Mouse (Mus musculus) ZHBTc4 (cell line): ENCODE measurements around the gene Gm10251.
"Not testable (repeated sequence)": the region's sequence is repeated elsewhere in the genome, so short reads cannot be mapped to it uniquely, and the experiment has no call there.

Experiments
- DNase-seq: peaks from one replicate; pipeline ENCODE4 v3.0.0-alpha.2; 2011; ENCODE audit warnings: low read depth, low spot score

Gene Gm10251

DNA sequence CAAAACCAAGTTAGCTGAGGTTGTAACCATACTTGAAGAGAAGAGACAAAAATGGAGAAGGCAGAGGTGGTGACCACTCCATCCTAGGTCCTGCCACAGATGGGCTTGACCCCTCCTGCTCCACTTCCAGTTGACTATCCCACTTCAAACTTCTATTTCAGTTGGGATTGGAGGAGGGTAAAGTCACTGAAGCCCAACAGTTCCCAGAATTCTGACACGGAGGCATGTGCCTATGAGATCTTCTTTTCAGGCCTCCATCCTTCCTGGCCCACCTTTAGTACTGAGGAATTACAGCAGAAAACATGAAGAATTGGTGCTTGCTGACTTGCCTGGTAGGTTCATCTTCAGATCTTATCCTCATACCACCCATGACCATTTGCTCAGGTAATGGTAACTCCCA is at the start of gene Gm10251:
Gm10251 (minus strand) TSS at position 101 of the 400 bp plus-strand sequence.
- DNase-seq, result not testable (repeated sequence)

DNA sequence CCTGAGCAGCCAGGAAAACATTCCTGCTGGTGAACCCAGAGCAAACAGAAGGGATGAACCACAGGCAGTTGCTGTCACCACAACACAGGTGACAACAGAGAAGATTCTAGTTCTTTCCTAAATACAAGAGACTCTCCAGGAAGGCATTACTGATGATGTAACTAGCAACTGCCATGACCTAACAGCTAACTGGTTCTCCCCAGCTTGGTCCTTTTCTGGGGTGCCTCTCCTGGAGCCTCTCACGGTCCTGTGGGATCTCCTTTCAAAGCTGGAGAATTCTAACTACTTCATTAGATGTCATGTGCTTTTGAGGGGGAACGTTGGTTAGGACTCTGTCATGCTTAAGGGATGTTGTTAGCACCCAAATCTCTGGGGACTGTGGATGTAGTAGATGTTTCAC is 36.2 kb upstream of the Gm10251 start, which contains the start of gene Gm8050:
Gm8050 (minus strand) TSS at position 101 of the 400 bp plus-strand sequence.
- DNase-seq, result not testable (repeated sequence)

DNA sequence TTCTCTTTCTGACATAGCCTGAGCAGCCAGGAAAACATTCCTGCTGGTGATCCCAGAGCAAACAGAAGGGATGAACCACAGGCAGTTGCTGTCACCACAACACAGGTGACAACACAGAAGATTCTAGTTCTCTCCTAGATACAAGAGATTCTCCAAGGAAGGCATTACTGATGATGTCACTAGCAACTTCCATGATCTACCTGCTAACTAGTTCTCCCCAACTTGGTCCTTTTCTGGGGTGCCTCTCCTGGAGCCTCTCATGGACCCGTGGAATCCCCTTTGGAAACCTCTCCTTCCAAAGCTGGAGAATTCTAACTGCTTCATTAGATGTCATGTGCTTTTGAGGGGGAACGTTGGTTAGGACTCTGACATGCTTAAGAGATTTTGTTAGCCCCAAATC is 61.7 kb downstream of the Gm10251 start, which contains the start of gene Gm3460:
Gm3460 (minus strand) TSS at position 101 of the 400 bp plus-strand sequence.
- not testable (repeated sequence) for DNase-seq

DNA sequence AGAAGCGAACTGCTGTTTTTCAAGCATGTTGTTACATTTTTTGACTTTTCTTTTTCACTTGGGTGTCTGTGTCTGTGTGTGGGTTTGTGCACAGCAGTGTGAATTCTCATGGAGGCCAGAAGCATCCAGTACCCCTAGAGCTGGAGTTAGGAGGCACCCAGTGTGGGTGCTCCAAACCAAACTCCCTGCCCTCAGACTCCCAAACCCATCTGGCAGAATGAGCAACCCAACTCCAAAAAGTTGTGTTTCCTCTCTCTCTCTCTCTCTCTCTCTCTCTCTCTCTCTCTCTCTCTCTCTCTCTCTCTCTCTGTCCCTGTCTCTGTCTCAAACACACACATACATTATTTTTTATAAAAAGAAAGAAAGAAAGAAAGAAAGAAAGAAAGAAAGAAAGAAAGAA is 77.5 kb downstream of the Gm10251 start:
- not testable (repeated sequence) for DNase-seq

GRCm38 (mm10) chr14:6605004-6605403 is 79.0 kb downstream of the Gm10251 start:
- DNase-seq, result not testable (repeated sequence)

DNA sequence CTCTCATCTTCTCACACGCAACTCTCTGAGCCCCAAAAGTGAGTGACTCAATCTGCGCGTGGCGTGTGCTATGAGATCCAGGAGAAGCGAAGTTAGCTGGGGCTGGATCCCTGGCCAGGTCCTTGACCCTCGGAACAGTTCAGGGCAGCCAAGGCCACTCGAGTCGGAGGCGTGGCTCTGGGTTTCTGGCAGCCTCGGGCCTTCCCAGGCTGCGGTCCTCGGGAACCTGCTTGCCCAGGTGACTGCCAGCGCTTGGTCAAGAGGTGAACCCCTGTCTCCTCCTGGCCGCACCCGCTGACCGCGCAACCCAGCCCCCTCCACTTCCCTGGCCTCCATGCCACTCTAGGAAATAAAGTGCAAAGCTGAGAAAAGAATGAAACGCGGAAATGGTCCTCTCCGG is 79.4 kb downstream of the Gm10251 start:
- DNase-seq, result not testable (repeated sequence)

DNA sequence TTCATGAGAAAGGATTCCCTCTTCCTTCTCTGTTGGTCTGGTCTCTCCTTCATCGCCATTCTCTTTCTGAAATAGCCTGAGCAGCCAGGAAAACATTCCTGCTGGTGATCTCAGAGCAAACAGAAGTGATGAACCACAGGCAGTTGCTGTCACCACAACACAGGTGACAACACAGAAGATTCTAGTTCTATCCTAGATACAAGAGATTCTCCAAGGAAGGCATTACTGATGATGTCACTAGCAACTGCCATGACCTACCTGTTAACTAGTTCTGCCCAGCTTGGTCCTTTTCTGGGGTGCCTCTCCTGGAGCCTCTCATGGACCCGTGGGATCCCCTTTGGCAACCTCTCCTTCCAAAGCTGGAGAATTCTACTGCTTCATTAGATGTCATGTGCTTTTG is 93.5 kb downstream of the Gm10251 start, which contains the start of gene Gm3629:
Gm3629 (minus strand) TSS at position 101 of the 400 bp plus-strand sequence.
- not testable (repeated sequence) for DNase-seq
